Mouse (Mus musculus): Measurements from ENCODE around the gene Fam19a2. TPM values are rescaled to one million over a fixed set of nuclear protein-coding genes. Genes with fewer than 3 reads are reported as not detected.

The Fam19a2 gene
- polyA plus RNA-seq, 1 experiment: 0.04 TPM

DNA sequence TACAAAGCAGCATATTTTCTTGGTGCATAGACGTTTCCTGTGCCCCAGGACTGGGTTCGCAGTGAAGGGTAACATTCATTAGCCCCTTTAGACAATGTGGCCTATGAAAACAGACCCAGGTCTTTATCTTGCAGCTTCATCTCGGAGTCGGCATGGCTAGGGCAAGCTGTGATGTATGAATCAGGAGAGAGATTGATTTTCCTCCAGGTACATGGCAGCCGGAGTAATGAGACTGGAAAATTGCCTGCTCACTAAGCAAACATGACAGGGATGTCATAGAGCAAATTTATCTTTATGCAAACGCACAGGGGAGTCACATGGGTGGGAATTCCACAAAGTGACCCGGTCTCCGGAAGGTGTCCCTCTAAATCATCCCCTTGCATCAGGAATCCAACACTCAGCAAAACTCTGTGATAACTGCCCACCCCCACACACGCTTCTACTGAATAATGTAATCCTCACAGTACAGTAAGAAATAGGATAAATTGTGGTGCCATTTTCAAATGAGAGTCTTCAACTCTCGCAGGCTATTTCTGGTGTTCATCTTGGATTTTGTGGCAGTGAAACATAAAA is 306.9 kb downstream of the Fam19a2 start:
- Histone ChIP-seq H3K79me2 (ENCODE audit: control insufficient read depth, insufficient read depth) (no peaks in the 10 kb centered on the region), H3K27me3 (ENCODE audit: control insufficient read depth, insufficient read depth, insufficient read length) (no peaks in the 10 kb centered on the region), H3ac (ENCODE audit: control insufficient read depth, insufficient read length, low read depth) (no peak overlapping the region), H3K79me3 (ENCODE audit: low read depth) (no peaks in the 10 kb centered on the region), H3K36me3 (ENCODE audit: control insufficient read depth, insufficient read depth) (no peaks in the 10 kb centered on the region), H3K4me3 (ENCODE audit: insufficient read depth, poor library complexity, severe bottlenecking) (no peak overlapping the region)
- no peak for TF ChIP-seq CTCF (IDR thresholded peaks at IDR 0.05; ENCODE audit: control insufficient read depth, insufficient read depth, insufficient read length)
- no peak for TF ChIP-seq CEBPB (IDR thresholded peaks at IDR 0.05; ENCODE audit: low read depth)
- no peak for TF ChIP-seq FOSL1 (IDR thresholded peaks at IDR 0.05; ENCODE audit: insufficient read depth, low read length, poor library complexity, severe bottlenecking)
- TF ChIP-seq MYOD1 (IDR thresholded peaks at IDR 0.05; ENCODE audit: control insufficient read depth, insufficient read length, low read depth): no peak
- TF ChIP-seq MAX (IDR thresholded peaks at IDR 0.05): no peak
- no peak for TF ChIP-seq MYOG (IDR thresholded peaks at IDR 0.05; ENCODE audit: control insufficient read depth, extremely low read depth, insufficient read length)

- H3K4me3 ChIP-seq (ENCODE audit: insufficient read depth, poor library complexity, severe bottlenecking): no peak overlapping the region
- no peak for TF ChIP-seq CTCF (IDR thresholded peaks at IDR 0.05; ENCODE audit: control insufficient read depth, insufficient read depth, insufficient read length)
- TF ChIP-seq MYOG (IDR thresholded peaks at IDR 0.05; ENCODE audit: control insufficient read depth, extremely low read depth, insufficient read length): no peak
- TF ChIP-seq CEBPB (IDR thresholded peaks at IDR 0.05; ENCODE audit: low read depth): no peak
- no peak for TF ChIP-seq FOSL1 (IDR thresholded peaks at IDR 0.05; ENCODE audit: insufficient read depth, low read length, poor library complexity, severe bottlenecking)
- TF ChIP-seq MYOD1 (IDR thresholded peaks at IDR 0.05; ENCODE audit: control insufficient read depth, insufficient read length, low read depth): no peak
- no peak for TF ChIP-seq USF1 (IDR thresholded peaks at IDR 0.05; ENCODE audit: low read depth)
- no peak for TF ChIP-seq MAX (IDR thresholded peaks at IDR 0.05)
Observed at GRCm38 (mm10) chr10:123572342-123573070, 308.7 kb downstream of the Fam19a2 start.

DNA sequence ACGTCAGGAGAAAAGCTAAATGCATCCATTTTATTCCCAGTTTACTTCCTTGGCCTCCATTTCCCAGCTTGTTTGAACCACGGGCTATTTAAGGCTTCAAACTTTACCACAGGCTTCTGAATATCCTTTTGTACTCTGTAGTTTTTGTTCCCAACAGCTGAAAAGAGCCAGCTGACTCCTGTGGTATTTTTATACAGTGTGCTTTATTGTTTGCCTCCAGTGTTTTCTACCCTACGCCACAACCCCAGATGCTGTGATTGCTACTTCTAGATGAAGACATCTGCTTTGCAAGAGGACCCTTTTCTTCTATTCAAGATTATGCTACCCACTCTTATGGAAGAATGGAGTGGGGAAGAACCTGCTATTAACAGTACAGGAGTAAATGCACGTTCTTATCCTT is 314.0 kb downstream of the Fam19a2 start:
- H3K4me3 ChIP-seq (ENCODE audit: insufficient read depth, poor library complexity, severe bottlenecking): no peak overlapping the region
- H3K36me3 ChIP-seq (ENCODE audit: control insufficient read depth, insufficient read depth): no peaks in the 10 kb centered on the region
- no peaks in the 10 kb centered on the region for H3K79me2 ChIP-seq (ENCODE audit: control insufficient read depth, insufficient read depth)
- H3K79me3 ChIP-seq (ENCODE audit: low read depth): no peaks in the 10 kb centered on the region
- H3ac ChIP-seq (ENCODE audit: control insufficient read depth, insufficient read length, low read depth): no peak overlapping the region
- no peaks in the 10 kb centered on the region for H3K27me3 ChIP-seq (ENCODE audit: control insufficient read depth, insufficient read depth, insufficient read length)
- no peak for TF ChIP-seq FOSL1 (IDR thresholded peaks at IDR 0.05; ENCODE audit: insufficient read depth, low read length, poor library complexity, severe bottlenecking)
- no peak for TF ChIP-seq USF1 (IDR thresholded peaks at IDR 0.05; ENCODE audit: low read depth)
- TF ChIP-seq CEBPB (IDR thresholded peaks at IDR 0.05; ENCODE audit: low read depth): no peak
- no peak for TF ChIP-seq MYOD1 (IDR thresholded peaks at IDR 0.05; ENCODE audit: control insufficient read depth, insufficient read length, low read depth)
- TF ChIP-seq CTCF (IDR thresholded peaks at IDR 0.05; ENCODE audit: control insufficient read depth, insufficient read depth, insufficient read length): no peak
- TF ChIP-seq MYOG (IDR thresholded peaks at IDR 0.05; ENCODE audit: control insufficient read depth, extremely low read depth, insufficient read length): no peak
- no peak for TF ChIP-seq MAX (IDR thresholded peaks at IDR 0.05)

More at GRCm38 (mm10) chr10:123572342-123573070, 308.7 kb downstream of the Fam19a2 start:
- Histone ChIP-seq H3ac (ENCODE audit: control insufficient read depth, insufficient read length, low read depth) (no peak overlapping the region), H3K79me2 (ENCODE audit: control insufficient read depth, insufficient read depth) (no peaks in the 10 kb centered on the region), H3K27me3 (ENCODE audit: control insufficient read depth, insufficient read depth, insufficient read length) (no peaks in the 10 kb centered on the region), H3K79me3 (ENCODE audit: low read depth) (no peaks in the 10 kb centered on the region), H3K36me3 (ENCODE audit: control insufficient read depth, insufficient read depth) (no peaks in the 10 kb centered on the region)

GRCm38 (mm10) chr10:123579012-123579411 is 315.2 kb downstream of the Fam19a2 start:
- H3K27me3 ChIP-seq (ENCODE audit: control insufficient read depth, insufficient read depth, insufficient read length): no peaks in the 10 kb centered on the region
- H3ac ChIP-seq (ENCODE audit: control insufficient read depth, insufficient read length, low read depth): no peak overlapping the region
- H3K36me3 ChIP-seq (ENCODE audit: control insufficient read depth, insufficient read depth): no peaks in the 10 kb centered on the region
- H3K79me2 ChIP-seq (ENCODE audit: control insufficient read depth, insufficient read depth): no peaks in the 10 kb centered on the region
- no peak overlapping the region for H3K4me3 ChIP-seq (ENCODE audit: insufficient read depth, poor library complexity, severe bottlenecking)
- TF ChIP-seq USF1 (IDR thresholded peaks at IDR 0.05; ENCODE audit: low read depth): no peak
- TF ChIP-seq CTCF (IDR thresholded peaks at IDR 0.05; ENCODE audit: control insufficient read depth, insufficient read depth, insufficient read length): no peak
- TF ChIP-seq FOSL1 (IDR thresholded peaks at IDR 0.05; ENCODE audit: insufficient read depth, low read length, poor library complexity, severe bottlenecking): no peak
- TF ChIP-seq MAX (IDR thresholded peaks at IDR 0.05): no peak
- no peak for TF ChIP-seq MYOG (IDR thresholded peaks at IDR 0.05; ENCODE audit: control insufficient read depth, extremely low read depth, insufficient read length)
- TF ChIP-seq CEBPB (IDR thresholded peaks at IDR 0.05; ENCODE audit: low read depth): no peak
- TF ChIP-seq MYOD1 (IDR thresholded peaks at IDR 0.05; ENCODE audit: control insufficient read depth, insufficient read length, low read depth): no peak
- no peaks in the 10 kb centered on the region for H3K79me3 ChIP-seq (ENCODE audit: low read depth)

- no peaks in the 10 kb centered on the region for H3K27me3 ChIP-seq (ENCODE audit: control insufficient read depth, insufficient read depth, insufficient read length)
- no peak overlapping the region for H3K4me3 ChIP-seq (ENCODE audit: insufficient read depth, poor library complexity, severe bottlenecking)
- no peaks in the 10 kb centered on the region for H3K79me3 ChIP-seq (ENCODE audit: low read depth)
- H3K36me3 ChIP-seq (ENCODE audit: control insufficient read depth, insufficient read depth): no peaks in the 10 kb centered on the region
- TF ChIP-seq USF1 (IDR thresholded peaks at IDR 0.05; ENCODE audit: low read depth): no peak
- TF ChIP-seq MYOD1 (IDR thresholded peaks at IDR 0.05; ENCODE audit: control insufficient read depth, insufficient read length, low read depth): no peak
- TF ChIP-seq MYOG (IDR thresholded peaks at IDR 0.05; ENCODE audit: control insufficient read depth, extremely low read depth, insufficient read length): no peak
- TF ChIP-seq CEBPB (IDR thresholded peaks at IDR 0.05; ENCODE audit: low read depth): no peak
- no peak for TF ChIP-seq FOSL1 (IDR thresholded peaks at IDR 0.05; ENCODE audit: insufficient read depth, low read length, poor library complexity, severe bottlenecking)
- no peak for TF ChIP-seq CTCF (IDR thresholded peaks at IDR 0.05; ENCODE audit: control insufficient read depth, insufficient read depth, insufficient read length)
- no peak for TF ChIP-seq MAX (IDR thresholded peaks at IDR 0.05)
- no peaks in the 10 kb centered on the region for H3K79me2 ChIP-seq (ENCODE audit: control insufficient read depth, insufficient read depth)
- no peak overlapping the region for H3ac ChIP-seq (ENCODE audit: control insufficient read depth, insufficient read length, low read depth)
Observed at GRCm38 (mm10) chr10:123595043-123595442, 331.2 kb downstream of the Fam19a2 start.
